Mouse (Mus musculus) liver, adult (tissue): ENCODE data around the gene Ubap2l.

ENCODE experiments used
- GATA4 ChIP-seq: IDR thresholded peaks from 2 replicates; pipeline ENCODE4 v1.6.1; 2014; ENCODE audit warnings: mild to moderate bottlenecking, low read length; ENCODE audit not compliant: insufficient replicate concordance

Ubap2l gene

DNA sequence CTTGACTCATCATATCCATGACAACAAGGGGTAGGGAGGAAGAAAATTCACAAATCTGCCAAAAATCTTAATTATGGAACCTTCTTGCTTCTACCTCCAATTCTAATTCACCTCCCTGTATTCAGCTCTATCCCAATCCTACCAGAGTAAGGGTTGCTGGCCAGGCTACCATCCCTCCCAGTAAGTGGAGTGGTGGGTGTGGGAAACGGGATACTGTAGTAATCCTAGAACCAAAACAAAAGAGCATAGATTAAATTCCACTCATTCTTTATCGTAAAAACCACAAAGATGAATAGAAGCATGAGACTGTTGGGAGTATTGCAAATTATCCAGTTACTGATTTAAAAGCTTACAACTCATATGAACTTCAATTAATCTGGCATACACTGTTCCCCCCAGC lies 42.1 kb downstream of the Ubap2l start:
- no peak for TF ChIP-seq GATA4

DNA sequence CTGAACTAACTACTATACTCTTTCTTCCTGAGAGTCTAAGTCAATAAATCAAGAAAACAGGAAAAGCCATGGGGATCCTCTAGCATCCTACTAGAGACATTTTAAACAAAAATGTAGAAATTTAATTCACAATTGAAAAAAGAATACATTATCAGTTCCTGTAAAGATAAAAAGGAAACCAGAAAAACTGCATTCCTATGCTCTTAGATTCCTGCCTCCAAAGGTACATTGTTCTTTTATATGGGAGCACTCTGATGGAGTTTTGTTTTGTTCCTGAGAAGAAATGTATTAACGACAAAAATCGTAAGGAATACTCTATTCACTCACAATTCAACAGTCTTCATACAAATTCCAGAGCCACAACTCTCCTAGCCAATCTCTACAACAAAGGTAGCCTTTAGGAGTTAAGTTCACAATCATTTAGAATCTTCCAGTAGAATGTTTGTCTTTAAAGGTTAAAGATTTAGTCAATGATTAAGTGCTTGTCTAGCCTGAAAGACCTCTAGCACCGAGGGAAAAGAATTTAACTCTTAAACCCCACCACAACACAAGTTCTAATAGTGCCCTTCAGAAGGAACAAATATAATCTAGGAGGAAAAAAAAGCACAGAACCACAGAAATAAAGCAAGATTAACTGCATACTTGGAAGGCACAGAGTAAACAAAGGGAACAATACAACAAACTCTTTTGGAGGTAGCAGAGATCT lies 48.2 kb downstream of the Ubap2l start:
- TF ChIP-seq GATA4, result no peak

DNA sequence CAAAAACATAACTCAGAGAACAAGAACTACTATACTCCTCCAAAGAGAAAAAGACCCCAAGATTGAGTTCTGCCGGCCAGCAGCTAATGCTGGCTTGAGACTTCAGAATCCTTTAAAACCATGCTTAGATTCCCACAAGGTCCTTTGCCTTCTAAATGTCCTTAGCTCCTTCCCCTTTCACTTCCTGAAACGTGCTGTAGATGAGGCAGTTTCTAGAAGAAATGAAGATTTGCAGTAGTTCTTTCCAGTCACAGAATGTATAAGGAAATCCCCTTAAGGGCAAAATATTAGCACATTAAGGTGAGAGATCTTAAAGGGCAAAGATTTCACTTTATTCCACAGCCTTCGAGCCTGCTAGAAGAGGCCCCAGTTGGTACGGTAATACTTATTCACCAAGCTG lies 52.6 kb downstream of the Ubap2l start:
- no peak for TF ChIP-seq GATA4

DNA sequence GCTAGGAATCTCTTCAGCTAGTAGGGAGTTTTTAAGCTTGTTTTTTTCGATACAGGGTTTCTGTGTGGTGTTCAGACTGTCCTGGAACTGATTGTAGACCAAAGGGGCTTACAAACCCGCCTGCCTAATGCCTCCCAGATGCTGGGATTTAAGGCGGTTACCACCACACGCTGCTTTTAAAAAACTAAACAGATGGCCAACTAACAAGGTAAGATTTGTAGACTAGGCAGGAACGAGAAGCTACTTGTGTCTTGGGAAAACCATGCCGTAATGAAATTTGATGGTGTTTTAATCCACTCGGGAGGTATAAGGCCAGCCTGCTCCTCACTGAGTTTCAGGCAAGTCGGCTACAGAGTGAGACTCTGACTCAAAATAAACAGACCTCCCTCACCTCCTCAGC lies 53.3 kb downstream of the Ubap2l start:
- TF ChIP-seq GATA4, result no peak

DNA sequence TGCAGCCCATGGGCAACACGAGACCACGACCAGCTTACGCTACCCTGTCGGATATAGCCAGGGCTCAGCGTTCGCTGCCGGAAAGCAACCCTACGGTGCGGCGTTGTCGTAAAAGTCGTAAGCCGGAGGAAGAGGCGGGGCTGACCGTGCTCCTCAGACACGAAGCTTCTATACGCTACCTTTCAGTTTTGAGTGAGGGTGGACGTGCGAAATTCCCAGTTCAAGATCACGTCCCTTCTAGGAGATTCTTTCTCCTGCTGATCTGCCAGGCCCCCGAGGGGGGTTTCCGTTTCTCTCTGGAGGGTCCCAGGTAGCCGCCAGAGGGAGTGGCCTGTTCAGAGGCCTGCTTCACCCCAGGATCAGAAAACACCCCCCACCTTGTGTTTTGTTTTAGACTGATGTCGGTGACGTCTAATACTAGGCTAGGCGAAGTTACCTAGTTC lies 53.8 kb downstream of the Ubap2l start, which contains the start of gene Hax1:
TSS of gene Hax1 (minus strand) at position 169 of the 443 bp plus-strand sequence.
- no peak for TF ChIP-seq GATA4

DNA sequence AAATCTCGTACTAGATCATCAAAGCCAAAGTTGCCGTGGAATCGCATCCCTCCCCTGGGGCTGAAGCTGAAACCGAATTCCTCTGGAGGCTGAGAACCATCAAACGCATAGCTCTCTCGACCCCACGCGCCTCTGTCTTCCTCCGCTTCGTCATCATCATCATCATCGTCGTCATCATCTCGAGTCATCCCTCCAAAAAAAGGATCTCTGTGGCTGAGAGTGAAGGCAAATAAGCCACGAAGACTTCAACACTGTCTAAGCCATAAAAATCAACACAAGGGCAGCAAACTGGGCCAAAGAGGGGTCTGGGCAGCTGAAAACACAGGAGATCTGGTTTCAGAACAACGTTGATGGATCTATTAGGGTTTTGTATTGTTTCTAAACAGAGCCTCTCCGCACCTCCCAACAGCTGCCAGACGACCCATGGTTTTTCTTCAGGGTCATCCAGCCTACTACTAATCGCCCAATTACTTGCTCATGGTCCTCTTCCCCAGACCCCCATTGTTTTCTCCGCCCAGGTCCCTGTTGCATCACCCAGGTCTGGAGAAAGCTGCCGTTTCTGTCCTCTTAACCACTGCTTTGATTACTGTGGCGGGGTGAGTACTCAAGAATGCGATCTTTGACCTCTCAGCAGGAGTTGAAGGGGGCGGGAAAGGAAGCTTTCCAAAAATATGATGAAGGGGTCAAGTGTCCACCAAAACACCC lies 54.5 kb downstream of the Ubap2l start:
- TF ChIP-seq GATA4, result no peak

DNA sequence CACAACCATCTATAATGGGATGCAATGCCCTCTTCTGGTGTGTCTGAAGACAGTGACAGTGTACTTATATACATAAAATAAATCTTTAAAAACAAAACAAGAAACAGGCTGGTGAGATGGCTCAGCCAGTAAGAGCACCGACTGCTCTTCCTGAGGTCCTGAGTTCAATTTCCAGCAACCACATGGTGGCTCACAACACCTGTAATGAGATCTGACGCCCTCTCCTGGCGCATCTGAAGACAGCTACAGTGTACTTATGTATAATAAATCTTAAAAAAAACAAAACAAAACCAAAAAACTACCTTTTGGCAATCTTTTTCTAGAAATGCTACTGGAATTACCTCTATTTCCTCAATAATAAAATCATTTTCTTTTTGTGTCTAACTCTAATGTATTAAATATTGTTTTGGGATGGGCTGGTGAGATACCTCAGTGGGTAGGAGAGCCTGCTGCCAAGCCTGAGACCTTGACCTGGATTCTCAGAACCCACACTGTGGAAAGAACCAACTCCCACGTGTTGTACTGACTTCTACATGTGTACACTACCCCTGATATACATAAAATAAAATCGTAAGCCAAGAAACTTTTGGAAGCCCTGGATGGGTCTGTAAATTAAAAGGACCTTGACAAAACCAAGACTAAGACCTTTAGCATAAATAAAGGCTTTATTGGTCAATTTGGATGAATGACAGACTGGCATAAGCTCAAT lies 57.5 kb downstream of the Ubap2l start:
- no peak for TF ChIP-seq GATA4

DNA sequence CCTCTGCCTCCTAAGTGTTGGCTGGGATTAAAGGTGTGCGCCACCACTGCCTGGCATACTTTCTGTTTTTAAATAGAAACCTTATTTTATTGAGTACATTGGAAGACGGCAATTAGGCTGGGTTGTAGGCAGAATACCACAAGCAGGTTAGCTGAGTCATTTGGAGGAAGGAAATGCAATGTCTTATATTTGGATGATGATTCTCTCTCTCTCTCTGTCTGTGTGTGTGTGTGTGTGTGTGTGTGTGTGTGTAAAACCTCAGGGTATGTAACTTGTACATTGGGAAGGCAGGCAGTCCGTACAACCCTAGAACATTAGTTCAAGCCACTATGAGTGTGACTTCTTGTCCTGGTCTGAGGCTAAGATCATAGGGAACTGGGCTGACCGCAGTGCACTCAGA lies 64.6 kb downstream of the Ubap2l start:
- TF ChIP-seq GATA4, result no peak

DNA sequence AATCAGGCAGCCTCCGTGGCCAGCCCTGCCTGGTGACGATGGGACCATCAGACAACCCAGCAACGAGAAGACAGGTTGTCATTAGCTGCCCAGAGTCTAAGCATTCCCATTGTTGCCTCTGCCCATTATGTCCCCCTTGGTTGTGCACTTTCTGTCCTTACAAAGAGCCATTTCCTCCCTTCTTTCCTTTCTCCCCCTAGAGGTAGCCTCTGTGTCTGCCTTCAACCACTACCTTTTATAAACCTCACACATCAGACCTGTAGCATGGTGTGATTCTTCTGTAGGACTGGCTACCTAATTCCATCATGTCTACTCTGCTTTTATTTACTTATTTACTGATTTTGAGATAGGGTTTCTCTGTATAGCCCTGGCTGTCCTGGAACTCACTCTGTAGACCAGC lies 65.2 kb downstream of the Ubap2l start:
- TF ChIP-seq GATA4, result no peak

DNA sequence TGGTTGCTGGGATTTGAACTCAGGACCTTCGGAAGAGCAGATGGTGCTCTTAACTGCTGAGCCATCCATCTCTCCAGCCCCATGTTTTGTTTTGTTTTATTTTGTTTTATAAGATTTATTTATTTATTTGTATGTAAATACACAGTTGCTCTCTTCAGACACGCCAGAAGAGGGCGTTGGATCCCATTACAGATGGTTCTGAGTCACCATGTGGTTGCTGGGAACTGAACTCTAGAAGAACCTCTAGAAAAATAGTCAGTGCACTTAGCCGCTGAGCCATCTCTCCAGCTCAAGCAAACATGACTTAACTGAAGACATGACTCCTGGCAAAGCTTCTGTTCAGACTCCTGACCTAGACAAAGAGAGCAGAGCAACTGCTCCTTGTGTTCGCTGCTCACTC lies 70.0 kb downstream of the Ubap2l start:
- no peak for TF ChIP-seq GATA4

DNA sequence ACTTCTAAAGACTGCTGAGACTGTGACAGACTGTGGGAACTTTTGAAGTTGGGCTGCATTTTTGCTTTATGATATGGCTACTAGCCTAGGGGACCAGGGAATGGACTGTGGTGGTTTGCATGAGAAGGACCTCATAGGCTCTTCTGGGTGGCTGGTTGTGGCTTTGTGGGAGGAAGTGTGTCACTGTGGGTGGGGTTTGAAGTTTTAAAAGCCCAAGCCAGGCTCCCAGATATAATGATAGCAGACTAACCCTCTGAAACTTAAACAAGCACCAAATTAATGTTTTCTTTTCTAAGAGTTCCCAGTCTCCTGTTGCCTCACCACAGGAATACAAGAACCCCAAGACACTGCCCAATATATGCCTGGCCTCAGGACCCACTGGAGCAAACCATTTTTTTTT lies 75.6 kb downstream of the Ubap2l start:
- TF ChIP-seq GATA4, result no peak

DNA sequence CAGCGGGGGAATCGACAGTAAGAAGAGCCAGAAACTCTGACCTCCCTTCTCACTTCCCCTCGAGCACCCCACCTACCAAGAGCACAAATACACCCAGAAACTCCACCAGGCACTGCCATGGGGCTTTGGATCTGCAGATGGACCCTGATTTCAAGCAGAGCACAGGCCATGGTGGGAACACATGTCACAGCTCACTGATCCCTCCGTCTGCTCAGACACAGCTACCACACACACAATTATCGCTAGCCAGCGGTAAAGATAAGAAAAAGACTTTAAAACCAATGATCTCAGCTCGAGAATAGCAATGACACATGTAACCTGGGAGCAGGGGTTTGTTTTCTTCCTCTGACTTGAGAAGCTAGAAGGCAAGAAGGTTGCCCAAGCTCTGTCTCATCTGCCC lies 83.9 kb downstream of the Ubap2l start:
- no peak for TF ChIP-seq GATA4

DNA sequence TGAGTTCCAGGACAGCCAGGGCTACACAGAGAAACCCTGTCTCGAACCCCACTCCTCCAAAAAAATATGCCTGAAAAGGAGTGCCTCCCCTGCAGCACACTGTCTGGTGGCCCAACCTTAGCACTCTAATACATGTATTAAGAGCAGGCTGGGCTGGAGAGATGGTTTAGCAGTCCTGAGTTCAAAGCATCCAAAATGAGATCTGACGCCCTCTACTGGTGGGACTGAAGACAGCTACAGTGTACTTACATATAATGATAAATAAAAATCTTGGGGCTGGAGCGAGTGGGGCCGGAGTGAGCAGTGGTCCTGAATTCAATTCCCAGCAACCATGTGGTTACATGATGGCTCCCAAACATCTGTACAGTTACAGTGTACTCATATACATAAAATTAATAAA lies 85.5 kb downstream of the Ubap2l start:
- no peak for TF ChIP-seq GATA4

DNA sequence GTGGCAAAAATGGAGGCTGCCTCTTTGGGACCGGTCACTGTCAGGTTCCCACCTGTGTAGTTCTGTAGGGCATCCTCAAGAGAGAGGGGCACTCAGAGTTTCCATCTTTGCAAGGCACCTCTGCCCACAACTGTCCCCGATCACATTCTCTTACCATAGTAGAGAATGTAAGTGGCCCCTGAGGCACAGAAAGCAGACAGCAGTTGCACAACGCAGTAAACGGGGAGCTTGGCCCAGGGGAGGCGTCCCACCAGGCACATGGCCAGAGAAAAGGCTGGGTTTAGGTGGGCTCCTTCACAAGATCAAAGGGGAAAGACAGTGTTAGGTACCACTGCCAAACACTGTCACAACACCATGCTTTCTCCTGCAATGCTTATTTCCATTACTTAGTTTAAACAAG lies 86.5 kb downstream of the Ubap2l start:
- no peak for TF ChIP-seq GATA4

DNA sequence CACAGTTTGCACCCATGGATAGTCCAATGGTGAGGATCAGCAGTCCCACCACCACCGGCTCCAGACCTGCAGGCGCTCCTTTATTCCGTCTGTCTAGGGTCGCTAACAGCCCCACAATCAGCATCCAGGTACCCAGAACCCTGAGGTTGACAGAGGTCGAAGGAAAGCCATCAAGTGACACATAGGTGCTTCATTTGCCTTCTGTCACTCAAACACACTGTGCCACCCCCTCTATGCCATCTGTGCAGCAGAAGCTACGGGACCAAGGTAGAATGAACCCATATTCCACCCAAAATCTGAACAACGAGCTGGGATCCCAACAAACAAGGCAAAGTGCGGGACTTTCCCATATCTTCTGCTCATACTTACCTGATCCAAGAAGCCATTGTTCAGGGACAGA lies 86.9 kb downstream of the Ubap2l start:
- TF ChIP-seq GATA4, result no peak
